Comparison of ENCODE assay signal across 26 mouse cellular contexts in genomic region chr2:154743915-154744314, GRCm38 (mm10). TPM values are rescaled to one million over a fixed set of nuclear protein-coding genes. Genes with fewer than 3 reads are reported as not detected.
DNase-seq lines count a peak whose midpoint lies in the region; ATAC-seq lines count a peak whose summit lies in the region.
"Had no signal": no experiment of that assay in that cellular context is flagged by ENCODE, and none has a peak within 500 bp of the region (broad histone marks: within the 10 kb centered on the region; RNA-seq: fewer than 3 reads in every experiment).

No protein-coding gene starts in this region.

- DNase-seq in embryo, embryonic 10 days (ENCODE audit: low spot score): peak; percentile 23
- DNase-seq in embryo, embryonic 11 days: no peak
- peak; percentile 41 for DNase-seq in NIH3T3 (ENCODE audit: low read depth)
- peak; percentile 15 for DNase-seq in embryonic facial prominence, embryonic 11.5 days (ENCODE audit: low spot score)
- DNase-seq in retina, postnatal 1 day: peak; percentile 73
- DNase-seq in adrenal gland, adult 2 months: no peak
- DNase-seq in layer of hippocampus, adult 9-10 months (ENCODE audit: low spot score): no peak
- DNase-seq: adrenal gland, adult 8-10 months; adrenal gland, postnatal 14 days; adrenal gland, postnatal 36 days; B cell, adult 2 months; cerebellum, adult 11-12 months; cerebellum, adult 2 months; cerebellum, adult 9-10 months; cerebellum, postnatal 10 days; cerebellum, postnatal 25 days; forebrain, postnatal 0 days had no signal

- 25% methylated on average over 4 of the region's 4 CpGs for WGBS in embryonic facial prominence, embryonic 11.5 days

- H3K9me3 ChIP-seq in embryonic facial prominence, embryonic 11.5 days (replicated peaks; ENCODE audit: control insufficient read depth, low read length): no peaks in the 10 kb centered on the region
- H3K9me3 ChIP-seq: embryonic facial prominence, embryonic 12.5 days; forebrain, embryonic 13.5 days; forebrain, embryonic 15.5 days had no signal

- H3K27me3 ChIP-seq in embryonic facial prominence, embryonic 11.5 days (ENCODE audit: control insufficient read depth, insufficient read depth, low read length): no peaks in the 10 kb centered on the region
- H3K27me3 ChIP-seq: embryonic facial prominence, embryonic 12.5 days; forebrain, embryonic 13.5 days; forebrain, embryonic 15.5 days had no signal

- H3K4me1 ChIP-seq in embryonic facial prominence, embryonic 11.5 days (ENCODE audit: control insufficient read depth, insufficient read depth, low read length): no peaks in the 10 kb centered on the region

- H3K27ac ChIP-seq in embryonic facial prominence, embryonic 11.5 days (replicated peaks; ENCODE audit: low read depth, low read length): no peak overlapping the region
- H3K27ac ChIP-seq: embryonic facial prominence, embryonic 12.5 days; forebrain, embryonic 13.5 days; forebrain, embryonic 15.5 days had no signal

- no peak overlapping the region for H3K4me2 ChIP-seq in embryonic facial prominence, embryonic 11.5 days (ENCODE audit: low read depth, low read length)
- H3K4me2 ChIP-seq: embryonic facial prominence, embryonic 12.5 days; forebrain, embryonic 13.5 days; forebrain, embryonic 15.5 days had no signal

- no peak overlapping the region for H3K9ac ChIP-seq in embryonic facial prominence, embryonic 11.5 days (replicated peaks; ENCODE audit: low read length)
- H3K9ac ChIP-seq: embryonic facial prominence, embryonic 12.5 days; forebrain, embryonic 13.5 days; forebrain, embryonic 15.5 days; forebrain, postnatal 0 days had no signal

- no peak overlapping the region for H3K4me3 ChIP-seq in embryonic facial prominence, embryonic 11.5 days (ENCODE audit: low read depth, low read length)
- H3K4me3 ChIP-seq: embryonic facial prominence, embryonic 12.5 days; forebrain, embryonic 13.5 days; forebrain, embryonic 15.5 days had no signal

- ATAC-seq in embryonic facial prominence, embryonic 11.5 days (replicated peaks; ENCODE audit: insufficient number of reproducible peaks, low FRiP score, low TSS enrichment, low read depth): no peak
- ATAC-seq: CD4-positive, CD25-positive, alpha-beta regulatory T cell, adult 4 months; forebrain, embryonic 13.5 days; forebrain, embryonic 15.5 days; forebrain, postnatal 0 days had no signal

- H3K36me3 ChIP-seq in embryonic facial prominence, embryonic 11.5 days (replicated peaks; ENCODE audit: control insufficient read depth, insufficient read depth, low read depth, low read length): no peaks in the 10 kb centered on the region
- H3K36me3 ChIP-seq: embryonic facial prominence, embryonic 12.5 days; forebrain, embryonic 15.5 days; G1E had no signal

RNA-seq across cellular contexts. Expression of gene Gm14214, which starts 25.9 kb away (rescaled TPM):
- polyA plus RNA-seq in embryonic facial prominence, embryonic 11.5 days (2014; fragmentation: Nextera tagmentation; extraction: Ambion mirVana): not detected in 2 replicates
- not detected for total RNA-seq in adrenal gland, adult 2 months (2021)
- not detected in 2 replicates for polyA plus RNA-seq in adrenal gland, adult 2 months (2012; rRNA removed)
- total RNA-seq: adrenal gland, adult 8-10 months; adrenal gland, postnatal 14 days; adrenal gland, postnatal 36 days; CH12.LX; forebrain, postnatal 0 days; G1E had no signal
- polyA plus RNA-seq: CD4-positive, CD25-positive, alpha-beta regulatory T cell, adult 4 months; cerebellum, adult 2 months; cortical plate, adult 2 months; embryonic facial prominence, embryonic 12.5 days; embryonic facial prominence, embryonic 14.5 days; forebrain, embryonic 11.5 days; forebrain, embryonic 13.5 days; forebrain, embryonic 15.5 days; forebrain, postnatal 0 days; G1E had no signal

RNA-seq across cellular contexts. Expression of gene Raly, which starts 47.0 kb away (rescaled TPM):
- polyA plus RNA-seq in embryonic facial prominence, embryonic 11.5 days (2014; fragmentation: Nextera tagmentation; extraction: Ambion mirVana): 67.2 and 80.0 TPM in 2 replicates
- 100 to 1,000 TPM; 193 to 201 TPM for total RNA-seq in adrenal gland, adult 2 months (2021)
- 295 and 306 TPM in 2 replicates for polyA plus RNA-seq in adrenal gland, adult 2 months (2012; rRNA removed)

RNA-seq across cellular contexts. Expression of gene a, which starts 47.3 kb away (rescaled TPM):
- polyA plus RNA-seq in embryonic facial prominence, embryonic 11.5 days (2014; fragmentation: Nextera tagmentation; extraction: Ambion mirVana): 3.3 and 4.4 TPM in 2 replicates
- total RNA-seq in adrenal gland, adult 2 months (2021): not detected
- polyA plus RNA-seq in adrenal gland, adult 2 months (2012; rRNA removed): 0.58 TPM in 1 of 2 replicates, not detected in the other
- total RNA-seq: adrenal gland, adult 8-10 months; adrenal gland, postnatal 14 days; adrenal gland, postnatal 36 days; G1E had no signal
- polyA plus RNA-seq: CD4-positive, CD25-positive, alpha-beta regulatory T cell, adult 4 months had no signal

Comparison
In these comparisons a context has a peak if more than half of its experiments do, and no peak if none do; other contexts are left out.
1. DNase-seq: peak in embryo, embryonic 10 days (single experiment), NIH3T3 (single experiment), embryonic facial prominence, embryonic 11.5 days (single experiment) and retina, postnatal 1 day (single experiment); none in embryo, embryonic 11 days (single experiment), adrenal gland, adult 2 months (single experiment) and layer of hippocampus, adult 9-10 months (single experiment).